Mouse (Mus musculus): ENCODE measurements around the gene Tcte2. TPM values are rescaled to one million over a fixed set of nuclear protein-coding genes. Genes with fewer than 3 reads are reported as not detected.

The Tcte2 gene
- polyA plus RNA-seq, 1 experiment from 2014 or later, result 16.8 TPM

GRCm38 (mm10) chr17:13735057-13735456 lies 26.6 kb downstream of the Tcte2 start:
- no peak overlapping the region for H3K4me2 ChIP-seq (replicated peaks; ENCODE audit: low read depth, low read length)
- H3K4me1 ChIP-seq (replicated peaks; ENCODE audit: control insufficient read depth, insufficient read depth, low read length), result no peaks in the 10 kb centered on the region
- no peak for ATAC-seq (ENCODE audit: low FRiP score)
- WGBS, result 93% methylated on average over 5 of the region's 5 CpGs
- no peak overlapping the region for H3K27ac ChIP-seq (ENCODE audit: low read depth, low read length)
- H3K27me3 ChIP-seq (ENCODE audit: control insufficient read depth, insufficient read depth, low read length), result no peaks in the 10 kb centered on the region
- H3K9ac ChIP-seq (ENCODE audit: low read depth, low read length), result no peak overlapping the region
- H3K36me3 ChIP-seq (ENCODE audit: control insufficient read depth, insufficient read depth, low read length), result no peaks in the 10 kb centered on the region
- H3K4me3 ChIP-seq (ENCODE audit: low read depth, low read length), result no peak overlapping the region
- no peaks in the 10 kb centered on the region for H3K9me3 ChIP-seq (ENCODE audit: control insufficient read depth, low read length)
- DNase-seq (ENCODE audit: low spot score), result no peak

GRCm38 (mm10) chr17:13733971-13734370 lies 27.7 kb downstream of the Tcte2 start:
- Histone ChIP-seq H3K4me3 (ENCODE audit: low read depth, low read length) (no peak overlapping the region), H3K9ac (ENCODE audit: low read depth, low read length) (no peak overlapping the region), H3K9me3 (ENCODE audit: control insufficient read depth, low read length) (no peaks in the 10 kb centered on the region), H3K4me1 (replicated peaks; ENCODE audit: control insufficient read depth, insufficient read depth, low read length) (no peaks in the 10 kb centered on the region), H3K4me2 (replicated peaks; ENCODE audit: low read depth, low read length) (no peak overlapping the region), H3K27ac (ENCODE audit: low read depth, low read length) (no peak overlapping the region), H3K36me3 (ENCODE audit: control insufficient read depth, insufficient read depth, low read length) (no peaks in the 10 kb centered on the region), H3K27me3 (ENCODE audit: control insufficient read depth, insufficient read depth, low read length) (no peaks in the 10 kb centered on the region)
- ATAC-seq (ENCODE audit: low FRiP score), result no peak
- WGBS, result 94% methylated on average over 5 of the region's 5 CpGs
- DNase-seq (ENCODE audit: low spot score), result no peak

- Histone ChIP-seq H3K4me3 (ENCODE audit: low read depth, low read length) (no peak overlapping the region), H3K4me1 (replicated peaks; ENCODE audit: control insufficient read depth, insufficient read depth, low read length) (no peaks in the 10 kb centered on the region), H3K36me3 (ENCODE audit: control insufficient read depth, insufficient read depth, low read length) (no peaks in the 10 kb centered on the region), H3K27ac (ENCODE audit: low read depth, low read length) (no peak overlapping the region), H3K27me3 (ENCODE audit: control insufficient read depth, insufficient read depth, low read length) (no peaks in the 10 kb centered on the region), H3K4me2 (replicated peaks; ENCODE audit: low read depth, low read length) (no peak overlapping the region), H3K9me3 (ENCODE audit: control insufficient read depth, low read length) (no peaks in the 10 kb centered on the region), H3K9ac (ENCODE audit: low read depth, low read length) (no peak overlapping the region)
- DNase-seq (ENCODE audit: low spot score), result no peak
- WGBS, result 51% methylated on average over 8 of the region's 8 CpGs
- ATAC-seq (ENCODE audit: low FRiP score), result no peak
These were observed 28.9 kb downstream of the Tcte2 start for GRCm38 (mm10) chr17:13732685-13733084.

- no peaks in the 10 kb centered on the region for H3K4me1 ChIP-seq (replicated peaks; ENCODE audit: control insufficient read depth, insufficient read depth, low read length)
- 67% methylated on average over 4 of the region's 4 CpGs for WGBS
- H3K9ac ChIP-seq (ENCODE audit: low read depth, low read length), result no peak overlapping the region
- no peaks in the 10 kb centered on the region for H3K36me3 ChIP-seq (ENCODE audit: control insufficient read depth, insufficient read depth, low read length)
- no peaks in the 10 kb centered on the region for H3K27me3 ChIP-seq (ENCODE audit: control insufficient read depth, insufficient read depth, low read length)
- no peaks in the 10 kb centered on the region for H3K9me3 ChIP-seq (ENCODE audit: control insufficient read depth, low read length)
- DNase-seq (ENCODE audit: low spot score) (no peak), ATAC-seq (ENCODE audit: low FRiP score) (no peak)
- H3K27ac ChIP-seq (ENCODE audit: low read depth, low read length), result no peak overlapping the region
- H3K4me3 ChIP-seq (ENCODE audit: low read depth, low read length), result no peak overlapping the region
- no peak overlapping the region for H3K4me2 ChIP-seq (replicated peaks; ENCODE audit: low read depth, low read length)
These were observed 29.9 kb downstream of the Tcte2 start for GRCm38 (mm10) chr17:13731727-13732112.

DNA sequence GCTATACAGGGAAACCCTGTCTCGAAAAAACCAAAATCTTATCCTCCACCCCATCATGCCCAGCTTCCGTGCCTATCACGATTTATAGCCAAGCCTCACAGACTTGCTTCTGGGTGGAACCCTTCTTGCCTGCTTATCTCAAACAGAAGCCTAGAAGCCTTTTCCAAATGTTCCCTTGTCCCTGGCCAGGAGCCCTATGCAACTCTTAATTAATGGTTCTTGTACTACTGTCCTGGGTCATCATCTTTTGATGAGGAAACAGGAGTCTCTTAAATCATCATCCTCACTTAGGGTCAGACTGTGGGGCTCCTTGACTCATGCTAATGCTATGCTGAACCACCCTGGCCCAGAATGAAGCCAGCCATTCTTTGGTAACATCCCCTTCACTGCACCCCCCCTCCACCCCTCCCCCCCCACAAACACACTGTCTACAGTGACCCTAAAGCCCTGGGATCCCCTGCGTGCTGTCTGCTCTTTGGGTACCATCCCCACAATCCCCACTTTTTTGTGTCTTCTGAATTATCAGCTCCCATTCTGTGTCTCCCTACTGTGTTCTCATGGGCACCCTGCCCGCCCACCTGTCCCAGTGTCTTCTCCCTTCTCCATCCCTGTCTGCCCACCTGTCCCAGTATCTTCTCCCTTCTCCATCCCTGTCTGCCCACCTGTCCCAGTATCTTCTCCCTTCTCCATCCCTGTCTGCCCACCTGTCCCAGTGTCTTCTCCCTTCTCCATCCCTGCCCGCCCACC lies 30.5 kb downstream of the Tcte2 start:
- Histone ChIP-seq H3K9me3 (ENCODE audit: control insufficient read depth, low read length) (no peaks in the 10 kb centered on the region), H3K4me3 (ENCODE audit: low read depth, low read length) (no peak overlapping the region), H3K36me3 (ENCODE audit: control insufficient read depth, insufficient read depth, low read length) (no peaks in the 10 kb centered on the region), H3K4me1 (replicated peaks; ENCODE audit: control insufficient read depth, insufficient read depth, low read length) (no peaks in the 10 kb centered on the region), H3K27ac (ENCODE audit: low read depth, low read length) (no peak overlapping the region), H3K9ac (ENCODE audit: low read depth, low read length) (no peak overlapping the region), H3K4me2 (replicated peaks; ENCODE audit: low read depth, low read length) (no peak overlapping the region), H3K27me3 (ENCODE audit: control insufficient read depth, insufficient read depth, low read length) (no peaks in the 10 kb centered on the region)
- ATAC-seq (ENCODE audit: low FRiP score) (no peak), DNase-seq (ENCODE audit: low spot score) (no peak)
- WGBS, result 95% methylated on average over 6 of the region's 6 CpGs

DNA sequence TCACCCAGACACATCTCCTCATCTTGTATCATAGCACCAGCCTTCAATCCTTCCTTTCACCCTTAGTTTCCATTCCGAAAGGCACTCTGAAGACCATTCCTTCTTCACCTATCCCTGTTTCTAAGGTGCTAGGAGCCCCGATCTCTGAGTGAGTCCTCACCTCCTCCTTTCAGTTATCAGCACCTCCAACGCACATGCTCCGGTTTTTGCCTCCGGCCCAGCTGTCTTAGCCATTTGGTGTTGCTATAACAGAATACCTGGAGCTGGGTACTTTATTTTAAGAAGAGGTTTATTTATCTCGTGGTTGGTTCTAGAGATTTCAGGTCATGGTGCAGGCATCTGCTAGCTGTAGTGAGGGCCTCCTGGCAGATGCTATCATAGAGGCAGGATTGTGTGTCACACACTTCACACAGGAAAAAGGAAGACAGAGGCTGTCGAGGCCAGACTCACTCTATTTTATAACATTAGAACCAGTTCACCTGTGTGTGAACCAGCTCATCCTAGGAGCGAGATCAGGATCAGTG lies 34.7 kb downstream of the Tcte2 start:
- H3K27ac ChIP-seq (ENCODE audit: low read depth, low read length), result no peak overlapping the region
- 0 out of 2 replicates have a peak, but pooled peaks cover 2% of the 10 kb centered on the region for H3K4me1 ChIP-seq (replicated peaks; ENCODE audit: control insufficient read depth, insufficient read depth, low read length)
- no peak overlapping the region for H3K4me3 ChIP-seq (ENCODE audit: low read depth, low read length)
- H3K27me3 ChIP-seq (ENCODE audit: control insufficient read depth, insufficient read depth, low read length), result no peaks in the 10 kb centered on the region
- H3K36me3 ChIP-seq (ENCODE audit: control insufficient read depth, insufficient read depth, low read length), result no peaks in the 10 kb centered on the region
- no peaks in the 10 kb centered on the region for H3K9me3 ChIP-seq (ENCODE audit: control insufficient read depth, low read length)
- DNase-seq (ENCODE audit: low spot score) (no peak), ATAC-seq (ENCODE audit: low FRiP score) (no peak)
- H3K4me2 ChIP-seq (replicated peaks; ENCODE audit: low read depth, low read length), result no peak overlapping the region
- no peak overlapping the region for H3K9ac ChIP-seq (ENCODE audit: low read depth, low read length)
- WGBS, result 92% methylated on average over 8 of the region's 8 CpGs

DNA sequence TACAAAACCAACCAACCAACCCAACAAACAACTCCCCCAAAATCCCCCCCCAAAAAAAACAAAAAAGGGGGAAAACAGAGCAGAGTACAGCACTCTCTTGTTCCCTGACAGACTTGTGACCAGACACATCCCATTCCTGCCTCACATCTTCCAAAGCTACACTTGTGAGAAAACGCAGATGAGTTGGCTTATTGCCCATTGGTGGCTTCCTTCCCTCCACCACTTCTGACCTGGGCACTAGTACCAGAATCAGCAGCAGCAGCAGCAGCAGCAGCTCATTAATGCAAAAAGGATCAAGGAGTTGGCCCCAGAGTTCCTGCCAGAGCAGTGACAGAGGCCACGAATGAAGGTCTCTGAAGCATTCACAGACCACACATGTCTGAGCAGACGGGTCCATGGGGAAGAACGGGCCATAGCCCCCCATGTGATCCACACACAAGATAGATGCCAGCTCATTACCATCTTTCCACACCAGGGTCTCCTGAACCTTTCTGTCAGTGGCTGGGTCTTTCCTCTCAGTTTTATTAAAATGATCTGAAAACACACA lies 36.5 kb downstream of the Tcte2 start:
- no peak overlapping the region for H3K4me2 ChIP-seq (replicated peaks; ENCODE audit: low read depth, low read length)
- ATAC-seq (ENCODE audit: low FRiP score) (no peak), DNase-seq (ENCODE audit: low spot score) (no peak)
- no peak overlapping the region for H3K27ac ChIP-seq (ENCODE audit: low read depth, low read length)
- H3K36me3 ChIP-seq (ENCODE audit: control insufficient read depth, insufficient read depth, low read length), result no peaks in the 10 kb centered on the region
- no peaks in the 10 kb centered on the region for H3K27me3 ChIP-seq (ENCODE audit: control insufficient read depth, insufficient read depth, low read length)
- no peak overlapping the region for H3K9ac ChIP-seq (ENCODE audit: low read depth, low read length)
- no peak overlapping the region for H3K4me3 ChIP-seq (ENCODE audit: low read depth, low read length)
- no peaks in the 10 kb centered on the region for H3K9me3 ChIP-seq (ENCODE audit: control insufficient read depth, low read length)
- 0 out of 2 replicates have a peak, but pooled peaks cover 2% of the 10 kb centered on the region for H3K4me1 ChIP-seq (replicated peaks; ENCODE audit: control insufficient read depth, insufficient read depth, low read length)
- WGBS, result 56% methylated on average over 4 of the region's 4 CpGs

- H3K36me3 ChIP-seq (ENCODE audit: control insufficient read depth, insufficient read depth, low read length), result no peaks in the 10 kb centered on the region
- H3K4me3 ChIP-seq (ENCODE audit: low read depth, low read length), result no peak overlapping the region
- H3K27me3 ChIP-seq (ENCODE audit: control insufficient read depth, insufficient read depth, low read length), result no peaks in the 10 kb centered on the region
- 34% methylated on average over 2 of the region's 2 CpGs for WGBS
- ATAC-seq (ENCODE audit: low FRiP score) (peak; percentile 59; the same call in 1 of the 2 replicates), DNase-seq (ENCODE audit: low spot score) (peak; percentile 29)
- H3K4me1 ChIP-seq (replicated peaks; ENCODE audit: control insufficient read depth, insufficient read depth, low read length), result 0 out of 2 replicates have a peak, but pooled peaks cover 2% of the 10 kb centered on the region
- H3K4me2 ChIP-seq (replicated peaks; ENCODE audit: low read depth, low read length), result no peak overlapping the region
- no peak overlapping the region for H3K9ac ChIP-seq (ENCODE audit: low read depth, low read length)
- H3K27ac ChIP-seq (ENCODE audit: low read depth, low read length), result no peak overlapping the region
- no peaks in the 10 kb centered on the region for H3K9me3 ChIP-seq (ENCODE audit: control insufficient read depth, low read length)
These were observed 39.2 kb downstream of the Tcte2 start for GRCm38 (mm10) chr17:13722434-13722833.

DNA sequence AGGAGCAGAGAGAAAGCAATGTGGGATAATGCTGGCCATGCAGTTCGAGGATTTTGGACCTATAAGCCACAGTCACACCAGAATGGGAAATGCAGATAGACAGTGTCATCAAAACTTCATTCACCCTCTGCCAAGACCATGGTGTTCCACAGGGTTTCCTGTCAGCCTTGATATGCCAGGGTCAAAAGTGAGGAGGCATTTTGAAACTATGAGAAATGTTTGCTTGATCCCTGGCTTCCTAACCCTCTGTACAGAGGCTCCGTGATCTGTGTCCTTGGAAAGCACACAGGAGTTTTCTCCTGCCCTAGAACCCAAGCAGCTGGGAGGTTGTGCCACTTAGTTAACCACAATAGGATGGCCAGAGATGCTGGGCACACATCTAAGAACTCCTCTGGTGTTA lies 40.3 kb downstream of the Tcte2 start:
- ATAC-seq (ENCODE audit: low FRiP score) (no peak), DNase-seq (ENCODE audit: low spot score) (no peak)
- Histone ChIP-seq H3K36me3 (ENCODE audit: control insufficient read depth, insufficient read depth, low read length) (no peaks in the 10 kb centered on the region), H3K4me2 (replicated peaks; ENCODE audit: low read depth, low read length) (no peak overlapping the region), H3K4me3 (ENCODE audit: low read depth, low read length) (no peak overlapping the region), H3K9ac (ENCODE audit: low read depth, low read length) (no peak overlapping the region), H3K9me3 (ENCODE audit: control insufficient read depth, low read length) (no peaks in the 10 kb centered on the region), H3K4me1 (replicated peaks; ENCODE audit: control insufficient read depth, insufficient read depth, low read length) (0 out of 2 replicates have a peak, but pooled peaks cover 2% of the 10 kb centered on the region), H3K27me3 (ENCODE audit: control insufficient read depth, insufficient read depth, low read length) (no peaks in the 10 kb centered on the region), H3K27ac (ENCODE audit: low read depth, low read length) (no peak overlapping the region)
- WGBS, result 89% methylated on average over 2 of the region's 2 CpGs
